Mouse (Mus musculus) embryonic facial prominence, embryonic 11.5 days (tissue): Measurements from ENCODE around the gene Tmem11. TPM values are rescaled to one million over a fixed set of nuclear protein-coding genes. Genes with fewer than 3 reads are reported as not detected.

Experiments used
- ATAC-seq: fragments of 200-750 bp; cut with Nextera tagmentation; replicated peaks from 2 replicates; pipeline ENCODE4 v1.8.0; 2017; ENCODE audit warnings: low read depth; ENCODE audit not compliant: insufficient number of reproducible peaks, low FRiP score, low TSS enrichment
- DNase-seq: peaks from one replicate; pipeline ENCODE4 v3.0.0-alpha.2; 2015; ENCODE audit warnings: low spot score
- H3K27ac ChIP-seq: fragments of 300-500 bp; sonication (generic); replicated peaks from 2 replicates; pipeline ENCODE4 v1.5.1; 2014; ENCODE audit warnings: mild to moderate bottlenecking, low read depth, low read length, control low read depth
- H3K27me3 ChIP-seq: fragments of 300-500 bp; sonication (generic); 2 replicates; pipeline ENCODE4 v1.6.1; 2014; ENCODE audit warnings: mild to moderate bottlenecking, low read length, moderate library complexity, mixed read lengths; ENCODE audit not compliant: control insufficient read depth, insufficient read depth
- H3K36me3 ChIP-seq: fragments of 300-500 bp; sonication (generic); replicated peaks from 2 replicates; pipeline ENCODE4 v1.6.1; 2014; ENCODE audit warnings: low read depth, mild to moderate bottlenecking, low read length, moderate library complexity, mixed read lengths; ENCODE audit not compliant: control insufficient read depth, insufficient read depth
- H3K4me1 ChIP-seq: fragments of 300-500 bp; sonication (generic); 2 replicates; pipeline ENCODE4 v1.6.1; 2014; ENCODE audit warnings: low read length, mixed read lengths; ENCODE audit not compliant: control insufficient read depth, insufficient read depth
- H3K4me2 ChIP-seq: fragments of 300-500 bp; sonication (generic); 2 replicates; pipeline ENCODE4 v1.6.1; 2014; ENCODE audit warnings: low read depth, mild to moderate bottlenecking, control low read depth, low read length, moderate library complexity
- H3K4me3 ChIP-seq: fragments of 300-500 bp; sonication (generic); 2 replicates; pipeline ENCODE4 v1.5.1; 2014; ENCODE audit warnings: low read depth, low read length, control low read depth
- H3K9ac ChIP-seq: fragments of 300-500 bp; sonication (generic); replicated peaks from 2 replicates; pipeline ENCODE4 v1.6.1; 2014; ENCODE audit warnings: mild to moderate bottlenecking, control low read depth, low read length
- H3K9me3 ChIP-seq: fragments of 300-500 bp; sonication (generic); replicated peaks from 2 replicates; pipeline ENCODE4 v1.6.1; 2016; ENCODE audit warnings: mild to moderate bottlenecking, low read length, inconsistent platforms, mixed read lengths; ENCODE audit not compliant: control insufficient read depth
- WGBS: fragments of 180-500 bp; shearing (Covaris S2); extraction: QIAGEN DNeasy Blood & Tissue Kit; methylation state at CpG from one replicate; pipeline ENCODE4 v1.1.7; 2014; 5-methylcytosine and 5-hydroxymethylcytosine counted together
- polyA plus RNA-seq: library from polyadenylated mRNA; unstranded; fragments of >200 nt; fragmentation: Nextera tagmentation; extraction: Ambion mirVana; gene quantifications from 2 replicates; pipeline ENCODE4 v1.2.1, GENCODE M21; 2014

Tmem11 gene
- polyA plus RNA-seq, 1 experiment from 2014 or later: 60.4 TPM

GRCm38 (mm10) chr11:60825191-60825590 lies 53.9 kb downstream of the Tmem11 start:
- no peak for ATAC-seq
- no peak for DNase-seq
- no peaks in the 10 kb centered on the region for H3K4me1 ChIP-seq
- no peak overlapping the region for H3K27ac ChIP-seq
- H3K36me3 ChIP-seq: no peaks in the 10 kb centered on the region
- no peaks in the 10 kb centered on the region for H3K9me3 ChIP-seq
- H3K27me3 ChIP-seq: no peaks in the 10 kb centered on the region
- H3K9ac ChIP-seq: no peak overlapping the region
- WGBS: 80% methylated on average over 3 of the region's 3 CpGs
- H3K4me2 ChIP-seq: no peak overlapping the region
- H3K4me3 ChIP-seq: no peak overlapping the region

- Histone ChIP-seq H3K36me3 (no peaks in the 10 kb centered on the region), H3K27me3 (no peaks in the 10 kb centered on the region), H3K9me3 (no peaks in the 10 kb centered on the region), H3K4me1 (no peaks in the 10 kb centered on the region), H3K4me3 (no peak overlapping the region), H3K27ac (no peak overlapping the region), H3K4me2 (no peak overlapping the region), H3K9ac (no peak overlapping the region)
- 65% methylated on average over 2 of the region's 2 CpGs for WGBS
- DNase-seq (no peak), ATAC-seq (no peak)
Measured at GRCm38 (mm10) chr11:60823771-60824170, 55.3 kb downstream of the Tmem11 start.

- 64% methylated on average over 5 of the region's 5 CpGs for WGBS
- DNase-seq: no peak
- H3K9me3 ChIP-seq: no peaks in the 10 kb centered on the region
- no peak for ATAC-seq
- no peaks in the 10 kb centered on the region for H3K4me1 ChIP-seq
- H3K36me3 ChIP-seq: no peaks in the 10 kb centered on the region
- no peak overlapping the region for H3K4me3 ChIP-seq
- no peak overlapping the region for H3K27ac ChIP-seq
- no peak overlapping the region for H3K4me2 ChIP-seq
- no peak overlapping the region for H3K9ac ChIP-seq
- H3K27me3 ChIP-seq: no peaks in the 10 kb centered on the region
Measured at GRCm38 (mm10) chr11:60816398-60816797, 62.7 kb downstream of the Tmem11 start.

Other genes with a start within 250 kb of the Tmem11 start
- gene Llgl1, start 179.5 kb downstream of the Tmem11 start, polyA plus RNA-seq: 67.8 and 79.1 TPM in 2 replicates
- gene Flii, start 152.0 kb downstream of the Tmem11 start, polyA plus RNA-seq: 50.5 and 56.9 TPM in 2 replicates
- 11.6 and 14.1 TPM in 2 replicates for gene Mief2, start 150.9 kb downstream of the Tmem11 start, polyA plus RNA-seq
- 18.5 and 20.5 TPM in 2 replicates for gene Top3a, start 101.9 kb downstream of the Tmem11 start, polyA plus RNA-seq
- 8.9 and 9.9 TPM in 2 replicates for gene Smcr8, start 101.7 kb downstream of the Tmem11 start, polyA plus RNA-seq
- 59.1 and 63.0 TPM in 2 replicates for gene Shmt1, start 67.6 kb downstream of the Tmem11 start, polyA plus RNA-seq
- gene Dhrs7b, start 48.6 kb downstream of the Tmem11 start, polyA plus RNA-seq: 30.7 and 33.7 TPM in 2 replicates
- gene Natd1, start 35.5 kb upstream of the Tmem11 start, polyA plus RNA-seq: 17.8 and 19.3 TPM in 2 replicates
- 50.4 and 58.1 TPM in 2 replicates for gene Map2k3, start 52.8 kb upstream of the Tmem11 start, polyA plus RNA-seq
- gene Kcnj12, start 143.3 kb upstream of the Tmem11 start, polyA plus RNA-seq: 2.4 and 2.7 TPM in 2 replicates
- 0.81 and 1.5 TPM in 2 replicates for gene Tnfrsf13b, start 247.5 kb upstream of the Tmem11 start, polyA plus RNA-seq